Mouse (Mus musculus) activated CD4-positive, CD25-positive, alpha-beta regulatory T cell, adult 4 months (primary cell): ENCODE results near the gene Batf3. TPM values are rescaled to one million over a fixed set of nuclear protein-coding genes. Genes with fewer than 3 reads are reported as not detected.
"Not testable (repeated sequence)": the region's sequence is repeated elsewhere in the genome, so short reads cannot be mapped to it uniquely, and the experiment has no call there.

Experiments used
- ATAC-seq: one replicate; pipeline ENCODE4 v1.8.0; 2017
- polyA plus RNA-seq, 2 experiments: library from polyadenylated mRNA; unstranded; fragments of 100-300 nt; shearing (Covaris generic); gene quantifications; one replicate each; pipeline ENCODE4 v1.2.1; 2017

Gene Batf3
- polyA plus RNA-seq, 2 experiments from 2014 or later, result not detected

DNA sequence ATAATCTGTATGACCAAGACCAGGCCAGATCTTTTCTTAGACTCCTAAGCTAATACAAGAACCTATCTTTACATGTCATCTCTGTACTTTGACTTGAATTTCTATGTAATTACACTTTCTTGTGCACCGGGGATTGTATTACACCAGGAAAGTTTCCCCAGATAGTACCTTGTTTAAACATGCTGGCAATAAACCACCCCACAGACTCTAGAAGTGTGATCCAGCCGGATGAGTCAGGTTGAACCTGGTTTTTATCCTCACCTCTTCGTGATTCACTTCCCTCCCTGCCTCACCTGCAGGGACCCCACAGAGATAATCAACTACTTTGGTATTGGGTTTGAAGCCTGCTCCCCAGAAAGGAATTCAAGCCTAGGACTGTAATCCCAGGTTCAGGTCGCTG lies 37.8 kb downstream of the Batf3 start:
- no peak for ATAC-seq

GRCm38 (mm10) chr1:191138436-191138835 lies 40.8 kb downstream of the Batf3 start:
- ATAC-seq, result no peak

DNA sequence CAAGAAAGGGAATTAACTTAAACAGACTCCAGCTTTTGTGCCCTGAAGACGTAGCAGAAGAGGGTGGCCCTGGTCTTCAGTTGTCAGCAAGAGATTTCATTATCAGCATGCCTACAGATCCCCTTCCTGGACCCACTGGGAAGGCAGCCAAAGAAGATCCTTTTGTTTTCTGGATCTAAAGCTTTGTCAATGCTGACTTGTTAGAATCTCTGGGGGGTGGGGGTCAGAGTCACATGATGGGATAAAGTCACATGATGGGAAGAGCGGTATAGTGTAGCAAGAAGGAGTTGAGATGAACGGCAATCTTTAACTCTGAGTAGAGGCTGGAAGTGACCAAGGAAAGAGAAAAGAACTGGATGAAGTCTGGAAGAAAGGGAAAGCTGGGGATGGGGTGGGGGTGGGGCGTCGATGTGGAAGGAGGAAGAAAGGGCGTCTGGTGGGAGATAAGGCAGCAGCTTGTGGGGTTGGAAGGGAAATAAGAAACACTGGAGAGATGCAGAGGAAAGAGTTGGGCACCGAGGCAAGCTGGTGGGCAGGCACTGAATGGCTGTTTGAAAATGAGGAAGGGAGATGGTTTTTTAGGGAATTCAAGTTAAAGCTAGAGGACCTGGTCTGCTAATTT lies 41.3 kb downstream of the Batf3 start:
- ATAC-seq, result no peak

- no peak for ATAC-seq
These were observed 43.3 kb downstream of the Batf3 start for GRCm38 (mm10) chr1:191140983-191141382.

GRCm38 (mm10) chr1:191149489-191149888 lies 51.8 kb downstream of the Batf3 start:
- not testable (repeated sequence) for ATAC-seq

DNA sequence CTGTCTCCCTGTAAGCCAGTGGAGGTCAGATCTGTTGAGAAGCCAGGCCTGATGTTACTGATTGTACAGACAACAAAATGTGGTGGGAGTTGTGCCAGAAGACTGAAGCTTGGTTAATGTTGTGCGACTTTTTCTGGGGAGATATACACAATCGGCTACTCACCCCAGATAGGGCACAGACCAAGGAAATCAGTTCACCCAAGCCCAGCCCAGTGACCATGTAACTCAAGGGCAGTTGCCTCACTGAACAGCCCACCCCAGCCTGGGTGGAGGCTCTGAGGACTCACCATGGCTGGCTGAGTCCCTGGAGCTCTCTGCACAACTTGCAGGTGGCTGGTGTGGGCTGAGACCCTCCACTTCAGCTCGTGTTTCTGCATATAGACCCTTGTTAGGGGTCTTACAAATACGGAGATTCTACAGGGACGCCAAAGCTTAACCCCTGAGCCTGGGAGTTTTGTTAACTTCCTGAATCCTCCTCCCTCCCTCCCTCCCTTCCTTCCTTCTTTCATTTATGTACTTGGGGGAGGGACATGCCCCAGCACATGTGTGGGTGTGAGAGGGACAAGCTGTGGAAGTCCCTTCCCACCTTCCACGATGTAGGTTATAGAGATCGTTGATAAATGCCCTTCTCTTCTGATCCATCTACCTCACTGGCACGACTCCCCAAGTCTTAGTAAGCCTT lies 53.4 kb downstream of the Batf3 start:
- no peak for ATAC-seq

DNA sequence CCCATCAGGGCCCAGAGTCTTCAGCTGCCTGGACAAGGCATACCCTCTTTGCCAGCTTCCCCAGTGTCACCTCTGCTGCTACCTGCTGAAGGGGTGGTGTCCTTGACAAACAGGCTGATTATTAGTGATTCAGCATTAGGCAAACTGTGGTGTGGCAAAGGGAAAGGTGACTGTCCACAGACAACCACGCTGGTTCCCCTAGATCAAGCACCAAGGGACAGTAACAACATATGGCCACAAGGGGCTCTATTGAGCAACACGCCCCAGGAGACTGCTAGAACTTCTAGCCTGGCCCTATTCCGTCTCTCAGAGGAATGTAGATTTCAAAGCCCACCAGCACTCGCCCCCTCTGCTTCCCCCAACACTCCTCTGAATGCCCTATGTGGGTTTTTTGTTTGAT lies 55.4 kb downstream of the Batf3 start:
- peak; percentile 81 for ATAC-seq

DNA sequence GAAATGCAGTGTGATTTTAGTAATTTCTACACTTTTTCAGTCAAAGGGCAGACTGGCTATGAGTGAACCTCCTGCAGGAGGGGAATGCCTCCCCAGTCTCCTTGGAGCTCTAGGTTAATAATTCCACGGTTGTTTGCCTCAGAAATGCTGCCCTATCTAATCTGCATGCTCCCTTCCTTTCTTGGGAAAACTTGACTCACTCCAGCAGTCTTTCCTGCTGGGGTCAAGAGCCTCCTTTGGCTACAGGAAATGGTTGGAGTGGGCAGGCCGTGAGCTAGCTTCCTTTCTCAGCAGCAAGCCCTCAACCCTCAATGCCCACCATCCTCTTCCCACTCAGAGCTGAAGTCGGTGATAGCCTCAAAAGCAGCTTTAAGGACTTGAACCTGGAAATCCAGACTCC lies 56.7 kb downstream of the Batf3 start:
- no peak for ATAC-seq

Other genes starting within 250 kb of the Batf3 start
- 1 to 10 TPM; 7.2 to 8.0 TPM for gene Rps6kc1, start 186.1 kb upstream of the Batf3 start, polyA plus RNA-seq
- gene Angel2, start 172.7 kb upstream of the Batf3 start, polyA plus RNA-seq, result 10 to 100 TPM; 42.1 to 53.8 TPM
- under 1 TPM; 0.15 to 0.30 TPM for gene Vash2, start 118.6 kb upstream of the Batf3 start, polyA plus RNA-seq
- 1 to 10 TPM; 6.1 to 8.5 TPM for gene Flvcr1, start 71.7 kb upstream of the Batf3 start, polyA plus RNA-seq
- gene Spata45, start 61.2 kb upstream of the Batf3 start, polyA plus RNA-seq, result not detected
- gene Tatdn3, start 34.9 kb upstream of the Batf3 start, polyA plus RNA-seq, result 10 to 100 TPM in 1 of 2 experiments, 1 to 10 TPM in 1; 7.3 to 10.8 TPM
- 1 to 10 TPM; 2.0 to 5.2 TPM for gene Nsl1, start 34.8 kb upstream of the Batf3 start, polyA plus RNA-seq
- gene Fam71a, start 67.0 kb downstream of the Batf3 start, polyA plus RNA-seq, result not detected
- not detected for gene Atf3, start 120.2 kb downstream of the Batf3 start, polyA plus RNA-seq
- gene Nenf, start 220.3 kb downstream of the Batf3 start, polyA plus RNA-seq, result under 1 TPM; 0.75 to 0.93 TPM
- 10 to 100 TPM; 15.1 to 18.1 TPM for gene Tmem206, start 228.1 kb downstream of the Batf3 start, polyA plus RNA-seq